ENCODE assay signal across 8 mouse cellular contexts in the genomic region with DNA sequence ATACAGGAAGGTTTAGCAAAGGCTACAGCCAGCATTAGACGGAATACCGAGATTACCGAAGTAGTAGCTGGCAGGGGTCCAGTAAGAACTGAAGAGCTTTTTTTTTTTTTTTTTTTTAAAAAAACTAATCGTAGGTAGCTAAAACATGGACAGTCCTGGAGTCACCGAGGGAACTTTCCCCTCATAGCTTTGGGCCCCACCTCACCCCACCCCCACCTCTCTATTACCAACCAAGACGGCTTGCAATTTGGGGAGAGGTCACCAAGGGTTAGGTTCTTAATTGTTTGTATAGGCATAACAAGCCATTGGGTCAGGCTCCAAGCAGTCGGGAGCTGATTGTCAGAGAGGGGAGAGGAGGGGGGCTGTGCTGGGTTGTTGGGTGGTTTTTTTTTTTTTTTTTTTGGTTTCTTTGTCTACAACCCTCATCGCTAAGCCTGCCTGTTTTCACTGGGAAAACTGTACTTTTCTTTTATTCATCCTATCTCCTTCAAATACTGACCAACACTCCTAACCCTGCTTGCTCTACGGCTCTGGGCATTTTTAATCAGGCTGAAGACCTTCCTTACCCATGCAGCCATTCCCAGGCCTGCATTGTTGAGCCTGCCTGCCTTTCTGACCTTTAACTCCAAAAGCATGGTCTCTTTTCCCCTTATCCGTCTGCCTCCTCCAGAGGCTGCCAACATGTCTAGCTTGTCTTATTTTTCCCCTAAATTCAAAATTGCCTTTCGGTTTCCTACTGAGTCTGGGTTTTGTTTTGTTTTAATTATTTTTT. TPM values are rescaled to one million over a fixed set of nuclear protein-coding genes. Genes with fewer than 3 reads are reported as not detected.
A peak's percentile ranks its signal among the peaks of the same experiment; 100 is the strongest.
DNase-seq lines count a peak whose midpoint lies in the region; ATAC-seq and TF ChIP-seq lines count a peak whose summit lies in the region.

No protein-coding gene starts in this region.

- no peaks in the 10 kb centered on the region for H3K9me3 ChIP-seq in lung, embryonic 16.5 days (ENCODE audit: control insufficient read depth, low read length)
- H3K9me3 ChIP-seq in embryonic facial prominence, embryonic 13.5 days = no peaks in the 10 kb centered on the region
- H3K9me3 ChIP-seq in limb, embryonic 14.5 days (ENCODE audit: control insufficient read depth, low read length) = no peaks in the 10 kb centered on the region

- H3K4me3 ChIP-seq in lung, embryonic 16.5 days (ENCODE audit: low read length) = peak overlapping the region; percentile 83
- H3K4me3 ChIP-seq in embryonic facial prominence, embryonic 13.5 days = peak overlapping the region; percentile 71
- H3K4me3 ChIP-seq in limb, embryonic 14.5 days (replicated peaks; ENCODE audit: low read length) = peak overlapping the region; percentile 63
- peak overlapping the region; percentile 69 for H3K4me3 ChIP-seq in small intestine, adult 2 months (ENCODE audit: low read depth, low read length)

- no peaks in the 10 kb centered on the region for H3K27me3 ChIP-seq in lung, embryonic 16.5 days (ENCODE audit: control insufficient read depth, insufficient read depth, low read depth, low read length)
- no peaks in the 10 kb centered on the region for H3K27me3 ChIP-seq in embryonic facial prominence, embryonic 13.5 days
- H3K27me3 ChIP-seq in limb, embryonic 14.5 days (ENCODE audit: control insufficient read depth, insufficient read depth, low read length) = no peaks in the 10 kb centered on the region
- no peaks in the 10 kb centered on the region for H3K27me3 ChIP-seq in small intestine, adult 2 months (ENCODE audit: control insufficient read depth, insufficient read depth, low read length)

- peak; percentile 20 for ATAC-seq in lung, embryonic 16.5 days (ENCODE audit: low read depth)
- peak; percentile 11; the same call in 1 of the 2 replicates for ATAC-seq in embryonic facial prominence, embryonic 13.5 days (ENCODE audit: insufficient number of reproducible peaks, insufficient read depth, low FRiP score, low TSS enrichment, low read depth)
- ATAC-seq in limb, embryonic 14.5 days (ENCODE audit: low FRiP score, low read depth) = peak; percentile 14

- H3K36me3 ChIP-seq in lung, embryonic 16.5 days (ENCODE audit: control insufficient read depth, insufficient read depth, low read length) = peaks cover 3% of the 10 kb centered on the region; the same call in 1 of the 2 replicates
- H3K36me3 ChIP-seq in embryonic facial prominence, embryonic 13.5 days = peaks cover 13% of the 10 kb centered on the region
- peaks cover 6% of the 10 kb centered on the region for H3K36me3 ChIP-seq in limb, embryonic 14.5 days (ENCODE audit: control insufficient read depth, insufficient read depth, low read length)
- peaks cover 2% of the 10 kb centered on the region; the same call in 1 of the 2 replicates for H3K36me3 ChIP-seq in small intestine, adult 2 months (ENCODE audit: control insufficient read depth, insufficient read depth, low read length)

- TF ChIP-seq POLR2A in limb, embryonic 14.5 days (IDR thresholded peaks at IDR 0.05; ENCODE audit: borderline replicate concordance, extremely low read depth, insufficient read depth, insufficient read length) = no peak
- no peak for TF ChIP-seq POLR2A in small intestine, adult 2 months (IDR thresholded peaks at IDR 0.05; ENCODE audit: low read depth, low read length)

- H3K27ac ChIP-seq in lung, embryonic 16.5 days (ENCODE audit: low read length) = peak overlapping the region; percentile 100
- peak overlapping the region; percentile 98 for H3K27ac ChIP-seq in embryonic facial prominence, embryonic 13.5 days
- H3K27ac ChIP-seq in limb, embryonic 14.5 days (replicated peaks; ENCODE audit: low read depth, low read length) = peak overlapping the region; percentile 99
- peak overlapping the region; percentile 59; the same call in 1 of the 2 replicates for H3K27ac ChIP-seq in small intestine, adult 2 months (ENCODE audit: insufficient read depth, low read depth, low read length)

- WGBS in lung, embryonic 16.5 days = 7% methylated on average over 11 of the region's 11 CpGs
- WGBS in embryonic facial prominence, embryonic 13.5 days = 4% methylated on average over 11 of the region's 11 CpGs
- WGBS in limb, embryonic 14.5 days = 7% methylated on average over 11 of the region's 11 CpGs
- WGBS in small intestine, adult 2 months = 21% methylated on average over 11 of the region's 11 CpGs

- DNase-seq in lung, postnatal 36 days = no peak
- DNase-seq in limb, embryonic 14.5 days (ENCODE audit: low spot score) = peak; percentile 37
- DNase-seq in right cerebral cortex, postnatal 25 days = no peak
- DNase-seq in left cerebral cortex, postnatal 36 days (ENCODE audit: low spot score in 2 of 2) = no peak
- DNase-seq in cerebellum, postnatal 10 days = no peak

- H3K9ac ChIP-seq in lung, embryonic 16.5 days (ENCODE audit: low read length) = peak overlapping the region; percentile 89
- H3K9ac ChIP-seq in embryonic facial prominence, embryonic 13.5 days = peak overlapping the region; percentile 87
- peak overlapping the region; percentile 76 for H3K9ac ChIP-seq in limb, embryonic 14.5 days (ENCODE audit: low read depth, low read length, severe bottlenecking)

- TF ChIP-seq CTCF in small intestine, adult 2 months (IDR thresholded peaks at IDR 0.05; ENCODE audit: extremely low read depth, insufficient read length, insufficient replicate concordance, low read depth, low read length) = no peak

- intact Hi-C loops in left cerebral cortex, postnatal 36 days (cut with DNase I) = loop anchor here (5.0 kb wide), 2 partner anchors 733 to 748 kb away; no protein-coding TSS in a partner anchor

- H3K4me1 ChIP-seq in lung, embryonic 16.5 days (replicated peaks; ENCODE audit: control insufficient read depth, insufficient read depth, low read length) = peaks cover 16% of the 10 kb centered on the region
- H3K4me1 ChIP-seq in embryonic facial prominence, embryonic 13.5 days = peaks cover 14% of the 10 kb centered on the region
- peaks cover 14% of the 10 kb centered on the region for H3K4me1 ChIP-seq in limb, embryonic 14.5 days (ENCODE audit: control insufficient read depth, insufficient read depth, low read length)
- no peaks in the 10 kb centered on the region for H3K4me1 ChIP-seq in small intestine, adult 2 months (ENCODE audit: control insufficient read depth, insufficient read depth, insufficient read length, low read length)

- peak overlapping the region; percentile 89 for H3K4me2 ChIP-seq in lung, embryonic 16.5 days (ENCODE audit: low read depth, low read length)
- H3K4me2 ChIP-seq in embryonic facial prominence, embryonic 13.5 days = peak overlapping the region; percentile 82
- peak overlapping the region; percentile 74 for H3K4me2 ChIP-seq in limb, embryonic 14.5 days (replicated peaks; ENCODE audit: low read depth, low read length, severe bottlenecking)

RNA-seq across cellular contexts. Expression of a gene that starts 0.8 kb away (rescaled TPM):
- polyA plus RNA-seq in lung, embryonic 16.5 days (2015; fragmentation: Nextera tagmentation; extraction: Ambion mirVana) = 76.6 and 79.4 TPM in 2 replicates
- 53.7 and 59.4 TPM in 2 replicates for polyA plus RNA-seq in embryonic facial prominence, embryonic 13.5 days (2015; fragmentation: Nextera tagmentation; extraction: Ambion mirVana)
- polyA plus RNA-seq in limb, embryonic 14.5 days (2012; rRNA removed) = 20.0 and 21.2 TPM in 2 replicates
- 43.2 and 46.5 TPM in 2 replicates for polyA plus RNA-seq in limb, embryonic 14.5 days (2014; fragmentation: Nextera tagmentation; extraction: Ambion mirVana)
- 0.17 and 0.85 TPM in 2 replicates for polyA plus RNA-seq in small intestine, adult 2 months (2012; rRNA removed)
- under 1 TPM; 0.49 to 0.63 TPM for total RNA-seq in left cerebral cortex, postnatal 36 days (2021)

Comparison
In these comparisons a context has a peak if more than half of its experiments do, and no peak if none do; other contexts are left out.
1. RNA of a gene that starts 0.8 kb away (polyA plus RNA-seq): 76.6 to 79.4 TPM in lung, embryonic 16.5 days, 53.7 to 59.4 TPM in embryonic facial prominence, embryonic 13.5 days and 20.0 to 46.5 TPM in limb, embryonic 14.5 days; 0.17 to 0.85 TPM in small intestine, adult 2 months; every median in the first group is over 10 times any median in the second.
2. Peak in every context shown above with its lines, with median percentiles within 50 percentile points of each other: ATAC-seq, H3K27ac ChIP-seq, H3K4me2 ChIP-seq, H3K4me3 ChIP-seq and H3K9ac ChIP-seq.